Mouse (Mus musculus): ENCODE results near the gene Gm13691.
"Not testable (repeated sequence)": the region's sequence is repeated elsewhere in the genome, so short reads cannot be mapped to it uniquely, and the experiment has no call there.

The Gm13691 gene

DNA sequence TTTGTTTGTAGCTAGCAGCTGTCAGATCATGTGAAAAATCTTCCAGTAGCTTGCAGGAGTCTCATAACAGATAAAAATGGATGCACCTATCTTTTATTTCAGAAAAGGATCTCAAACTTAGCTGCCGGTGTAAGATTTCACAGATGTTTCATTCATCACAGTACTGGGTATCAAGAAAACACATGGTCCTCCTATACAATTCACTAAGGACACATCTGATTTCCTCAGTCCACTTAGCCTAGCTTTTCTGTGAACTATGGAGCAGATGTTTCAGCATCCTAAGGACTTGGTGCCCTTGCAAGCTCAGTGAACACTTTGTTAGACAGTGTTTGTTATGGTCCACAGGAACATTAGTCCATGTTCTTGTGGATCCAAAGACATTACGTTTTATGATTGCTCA lies 33.0 kb downstream of the Gm13691 start:
- in situ Hi-C loops (cut with MboI; ENCODE audit: unreplicated experiment in 2 of 2), result loop anchor here (25.0 kb wide), 6 partner anchors 236 to 1936 kb away; partner anchors contain the start of genes Calcrl (in 2 of the 2), P2rx3 (in 1 of the 2), Ssrp1 (in 1 of the 2) and Tnks1bp1 (in 1 of the 2)

DNA sequence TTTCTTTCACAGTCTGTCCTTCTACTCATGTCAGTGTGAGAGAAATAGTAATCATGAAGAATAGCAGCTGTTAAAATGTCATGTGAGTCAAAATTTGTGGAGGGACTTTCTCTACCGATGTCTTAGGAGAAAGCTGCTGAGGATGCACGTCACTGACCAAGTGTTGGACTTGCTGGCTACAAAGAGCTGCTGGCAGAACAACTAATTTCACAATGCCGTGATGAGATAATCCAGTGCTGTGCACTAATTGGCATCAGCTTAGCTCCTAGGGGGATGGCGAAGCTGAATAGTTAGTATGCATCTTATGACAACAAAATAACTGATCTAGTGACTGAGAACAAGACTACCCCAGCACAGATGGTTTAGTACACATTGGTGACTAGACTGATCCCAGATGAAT lies 34.9 kb downstream of the Gm13691 start:
- in situ Hi-C loops (cut with MboI; ENCODE audit: unreplicated experiment in 2 of 2), result no loop called here

DNA sequence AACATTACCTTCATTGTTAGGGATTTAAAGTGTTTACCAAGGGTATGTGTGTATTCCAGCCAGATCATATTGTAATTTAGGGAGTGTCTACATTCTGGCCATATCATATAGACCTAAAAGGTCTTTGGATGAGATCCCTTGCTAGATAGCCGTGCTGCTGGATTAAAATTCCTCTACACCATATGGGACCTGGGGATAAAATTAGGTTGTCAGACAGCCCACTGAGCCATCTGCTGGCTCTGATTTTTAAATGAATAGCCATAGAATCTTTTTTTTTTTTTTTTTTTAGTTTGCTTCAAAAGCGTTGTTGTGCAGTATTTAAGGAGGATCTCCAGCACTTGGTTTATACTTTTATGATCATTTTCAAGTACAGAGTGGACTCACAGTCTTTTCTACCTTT lies 42.2 kb downstream of the Gm13691 start:
- in situ Hi-C loops (cut with MboI; ENCODE audit: unreplicated experiment in 2 of 2), result no loop called here

DNA sequence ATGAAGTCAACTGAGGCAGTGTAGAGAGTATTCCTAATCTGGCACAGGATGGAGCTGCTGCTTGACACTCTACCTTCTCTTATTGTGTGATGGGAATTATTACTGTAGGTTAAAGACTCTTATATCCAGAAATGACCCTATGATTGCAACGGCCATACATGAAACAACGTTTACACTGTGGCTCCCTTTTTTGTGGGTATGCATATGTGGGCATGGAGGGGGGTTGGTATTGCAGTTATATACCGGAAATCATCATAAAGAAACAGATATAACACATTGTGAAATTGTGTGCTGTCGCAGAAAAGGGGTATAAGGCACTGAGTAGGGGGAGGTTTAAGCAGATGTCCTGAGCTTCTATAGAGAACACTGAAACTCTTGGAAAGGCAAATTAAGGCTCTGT lies 45.6 kb downstream of the Gm13691 start:
- in situ Hi-C loops (cut with MboI; ENCODE audit: unreplicated experiment in 2 of 2), result no loop called here

DNA sequence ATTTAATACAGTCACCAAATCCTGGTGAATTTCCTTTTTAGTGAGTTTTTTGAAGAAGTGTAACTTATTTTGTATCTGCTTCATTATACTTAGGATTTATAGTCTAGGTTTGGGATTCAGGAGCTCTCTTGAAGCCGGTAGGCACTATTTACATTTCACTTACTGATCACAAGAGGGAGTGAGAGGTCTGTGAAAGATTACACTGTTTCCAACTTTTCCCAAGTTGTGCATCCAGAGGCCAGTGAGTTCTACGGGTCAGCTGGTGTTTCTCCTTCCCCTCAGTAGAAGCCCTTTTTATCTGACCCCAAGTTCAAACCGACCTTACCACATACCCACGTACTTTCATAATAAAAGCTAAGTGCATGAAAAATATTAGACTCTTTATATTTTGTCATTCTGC lies 47.0 kb downstream of the Gm13691 start:
- in situ Hi-C loops (cut with MboI; ENCODE audit: unreplicated experiment in 2 of 2), result no loop called here

DNA sequence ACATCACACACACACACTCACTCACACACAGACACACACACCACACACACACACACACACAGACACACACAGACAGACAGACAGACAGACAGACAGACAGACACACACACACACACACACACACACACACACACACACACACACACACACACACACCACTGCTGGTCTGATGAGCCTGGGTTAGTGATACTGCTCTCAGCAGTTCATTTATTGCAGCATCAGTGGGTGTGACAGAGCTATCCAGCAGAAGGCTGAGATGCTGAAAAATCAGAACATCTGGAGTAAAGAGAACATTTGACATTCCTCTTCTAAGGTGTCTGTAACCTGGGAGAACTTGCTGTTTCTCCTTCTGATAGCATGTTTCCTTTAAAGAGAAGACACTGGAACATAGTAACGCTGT lies 47.6 kb downstream of the Gm13691 start:
- in situ Hi-C loops (cut with MboI; ENCODE audit: unreplicated experiment in 2 of 2), result not testable (repeated sequence)

DNA sequence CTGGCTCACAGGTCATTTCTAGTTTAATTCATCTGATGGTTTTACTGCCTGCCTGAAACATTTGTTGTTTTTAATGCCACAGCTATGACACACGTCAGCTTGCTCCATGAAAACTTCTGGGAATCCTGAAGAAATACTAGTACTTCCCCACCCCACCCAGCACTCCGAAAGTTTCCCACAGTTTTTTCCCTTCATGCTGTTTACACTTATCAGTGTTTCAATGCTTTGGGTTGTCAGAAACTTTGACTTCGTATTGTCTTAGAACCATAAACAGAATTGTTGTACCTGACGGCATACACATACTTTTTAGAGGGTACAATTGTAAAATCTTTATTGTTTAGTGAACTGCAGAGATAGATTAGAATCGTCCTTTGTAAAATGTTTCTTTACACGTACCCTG lies 48.9 kb downstream of the Gm13691 start:
- in situ Hi-C loops (cut with MboI; ENCODE audit: unreplicated experiment in 2 of 2), result no loop called here
